In the genomic region with DNA sequence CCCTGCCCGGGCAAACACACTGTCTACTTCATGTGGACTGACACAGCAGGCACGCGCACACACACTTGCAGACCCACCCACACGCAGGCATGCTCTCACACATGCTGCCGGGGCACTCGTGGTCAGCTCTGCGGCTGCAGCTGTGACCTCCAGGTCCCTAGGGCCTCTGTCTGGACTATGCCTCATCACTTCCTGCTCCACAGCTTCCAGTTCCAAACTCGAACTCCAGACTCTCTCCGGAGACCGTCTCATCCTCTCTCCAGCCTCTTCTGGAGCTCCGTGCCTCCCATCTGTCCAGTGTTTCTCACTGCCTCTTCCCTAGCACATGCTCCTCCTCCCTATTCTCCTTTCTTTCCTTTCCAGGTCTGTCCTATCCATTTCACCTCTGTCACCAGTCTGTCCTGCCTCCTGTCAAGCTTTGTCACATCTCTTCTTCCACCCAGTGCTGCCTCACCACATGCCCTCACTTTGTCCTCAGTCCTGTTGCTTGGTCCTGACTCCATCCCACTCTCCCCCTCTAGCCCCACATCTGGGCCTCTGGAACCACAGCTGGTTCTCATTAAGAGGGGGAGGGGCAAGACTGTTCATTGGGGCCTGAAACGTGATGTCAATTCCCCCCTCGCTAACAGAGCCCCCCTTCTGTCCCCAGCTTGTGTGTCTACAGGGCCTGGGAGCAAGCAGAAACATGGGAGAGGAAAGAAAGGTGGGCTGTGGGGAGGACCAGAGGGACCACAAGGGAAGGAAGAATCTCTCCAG, we compare ENCODE assay signal across 8 mouse cellular contexts. TPM values are rescaled to one million over a fixed set of nuclear protein-coding genes. Genes with fewer than 3 reads are reported as not detected.
DNase-seq lines count a peak whose midpoint lies in the region; ATAC-seq lines count a peak whose summit lies in the region.

No protein-coding gene starts in this region.

- H3K4me3 ChIP-seq in intestine, embryonic 15.5 days (replicated peaks) = peak overlapping the region; percentile 27
- H3K4me3 ChIP-seq in liver, embryonic 16.5 days (ENCODE audit: low read depth, low read length) = no peak overlapping the region
- peak overlapping the region; percentile 14 for H3K4me3 ChIP-seq in neural tube, embryonic 13.5 days

- peak overlapping the region; percentile 58 for H3K4me2 ChIP-seq in intestine, embryonic 15.5 days (replicated peaks)
- no peak overlapping the region for H3K4me2 ChIP-seq in liver, embryonic 16.5 days (ENCODE audit: low read depth, low read length)
- peak overlapping the region; percentile 41 for H3K4me2 ChIP-seq in neural tube, embryonic 13.5 days

- H3K27me3 ChIP-seq in intestine, embryonic 15.5 days (replicated peaks) = no peaks in the 10 kb centered on the region
- no peaks in the 10 kb centered on the region for H3K27me3 ChIP-seq in liver, embryonic 16.5 days (ENCODE audit: control insufficient read depth, insufficient read depth, low read depth, low read length)
- H3K27me3 ChIP-seq in neural tube, embryonic 13.5 days = no peaks in the 10 kb centered on the region

- H3K9me3 ChIP-seq in intestine, embryonic 15.5 days = no peaks in the 10 kb centered on the region
- no peaks in the 10 kb centered on the region for H3K9me3 ChIP-seq in liver, embryonic 16.5 days (replicated peaks; ENCODE audit: control insufficient read depth, low read length)
- no peaks in the 10 kb centered on the region for H3K9me3 ChIP-seq in neural tube, embryonic 13.5 days

- peak; percentile 39 for ATAC-seq in CD4-positive, CD25-positive, alpha-beta regulatory T cell, adult 4 months
- ATAC-seq in granulocyte monocyte progenitor cell, adult 5-6 weeks (replicated peaks; ENCODE audit: poor library complexity, severe bottlenecking) = peak; percentile 70
- peak; percentile 84 for ATAC-seq in intestine, embryonic 15.5 days
- ATAC-seq in liver, embryonic 16.5 days (ENCODE audit: low read depth) = no peak; the same call in 1 of the 2 replicates
- ATAC-seq in neural tube, embryonic 13.5 days (ENCODE audit: low read depth) = peak; percentile 45

- H3K27ac ChIP-seq in intestine, embryonic 15.5 days = peak overlapping the region; percentile 95
- peak overlapping the region; percentile 25; the same call in 1 of the 2 replicates for H3K27ac ChIP-seq in liver, embryonic 16.5 days (ENCODE audit: low read length)
- H3K27ac ChIP-seq in neural tube, embryonic 13.5 days (replicated peaks) = peak overlapping the region; percentile 83

- 33% methylated on average over 13 of the region's 13 CpGs for WGBS in intestine, embryonic 15.5 days
- 24% methylated on average over 13 of the region's 13 CpGs for WGBS in liver, embryonic 16.5 days (ENCODE audit: insufficient replicate concordance)
- WGBS in neural tube, embryonic 13.5 days = 55% methylated on average over 13 of the region's 13 CpGs

- H3K36me3 ChIP-seq in intestine, embryonic 15.5 days = no peaks in the 10 kb centered on the region
- H3K36me3 ChIP-seq in liver, embryonic 16.5 days (ENCODE audit: control insufficient read depth, insufficient read depth) = no peaks in the 10 kb centered on the region
- H3K36me3 ChIP-seq in neural tube, embryonic 13.5 days = peaks cover 86% of the 10 kb centered on the region

- H3K9ac ChIP-seq in intestine, embryonic 15.5 days = peak overlapping the region; percentile 30
- no peak overlapping the region for H3K9ac ChIP-seq in liver, embryonic 16.5 days (ENCODE audit: low read depth, low read length)
- H3K9ac ChIP-seq in neural tube, embryonic 13.5 days = peak overlapping the region; percentile 51

- peaks cover 34% of the 10 kb centered on the region for H3K4me1 ChIP-seq in intestine, embryonic 15.5 days (replicated peaks)
- H3K4me1 ChIP-seq in liver, embryonic 16.5 days (ENCODE audit: control insufficient read depth, low read depth, low read length) = no peaks in the 10 kb centered on the region; the same call in 1 of the 2 replicates
- peaks cover 87% of the 10 kb centered on the region for H3K4me1 ChIP-seq in neural tube, embryonic 13.5 days (replicated peaks)

- peak; percentile 78 for DNase-seq in embryo, embryonic 10 days (ENCODE audit: low spot score)
- DNase-seq in spleen, adult 12 weeks (ENCODE audit: low spot score) = no peak
- DNase-seq in cerebellum, postnatal 10 days = no peak

RNA-seq across cellular contexts. Expression of a gene that starts 9.5 kb away (rescaled TPM):
- not detected for polyA plus RNA-seq in CD4-positive, CD25-positive, alpha-beta regulatory T cell, adult 4 months (2017; shearing (Covaris generic))
- not detected in 2 replicates for total RNA-seq in granulocyte monocyte progenitor cell, adult 5-6 weeks (2014; fragmentation: Nextera tagmentation)
- not detected in 2 replicates for total RNA-seq in granulocyte monocyte progenitor cell, adult 5-6 weeks (2017)
- polyA plus RNA-seq in intestine, embryonic 15.5 days (2015; fragmentation: Nextera tagmentation; extraction: Ambion mirVana) = 8.2 and 8.3 TPM in 2 replicates
- 0.77 and 0.91 TPM in 2 replicates for polyA plus RNA-seq in liver, embryonic 16.5 days (2015; fragmentation: Nextera tagmentation; extraction: Ambion mirVana)
- 13.5 and 14.7 TPM in 2 replicates for polyA plus RNA-seq in neural tube, embryonic 13.5 days (2015; fragmentation: Nextera tagmentation; extraction: Ambion mirVana)

RNA-seq across cellular contexts. Expression of a gene that starts 25.9 kb away (rescaled TPM):
- 100 to 1,000 TPM; 131 to 172 TPM for polyA plus RNA-seq in CD4-positive, CD25-positive, alpha-beta regulatory T cell, adult 4 months (2017; shearing (Covaris generic))
- 46.8 and 52.4 TPM in 2 replicates for total RNA-seq in granulocyte monocyte progenitor cell, adult 5-6 weeks (2014; fragmentation: Nextera tagmentation)
- 18.5 and 26.1 TPM in 2 replicates for total RNA-seq in granulocyte monocyte progenitor cell, adult 5-6 weeks (2017)
- 109 TPM in 2 replicates for polyA plus RNA-seq in intestine, embryonic 15.5 days (2015; fragmentation: Nextera tagmentation; extraction: Ambion mirVana)
- 65.0 and 73.5 TPM in 2 replicates for polyA plus RNA-seq in liver, embryonic 16.5 days (2015; fragmentation: Nextera tagmentation; extraction: Ambion mirVana)
- 48.4 and 49.2 TPM in 2 replicates for polyA plus RNA-seq in neural tube, embryonic 13.5 days (2015; fragmentation: Nextera tagmentation; extraction: Ambion mirVana)

RNA-seq across cellular contexts. Expression of a gene that starts 32.9 kb away (rescaled TPM):
- 100 to 1,000 TPM; 162 to 170 TPM for polyA plus RNA-seq in CD4-positive, CD25-positive, alpha-beta regulatory T cell, adult 4 months (2017; shearing (Covaris generic))
- total RNA-seq in granulocyte monocyte progenitor cell, adult 5-6 weeks (2014; fragmentation: Nextera tagmentation) = 133 and 143 TPM in 2 replicates
- total RNA-seq in granulocyte monocyte progenitor cell, adult 5-6 weeks (2017) = 62.2 and 81.9 TPM in 2 replicates
- 372 and 398 TPM in 2 replicates for polyA plus RNA-seq in intestine, embryonic 15.5 days (2015; fragmentation: Nextera tagmentation; extraction: Ambion mirVana)
- polyA plus RNA-seq in liver, embryonic 16.5 days (2015; fragmentation: Nextera tagmentation; extraction: Ambion mirVana) = 204 and 210 TPM in 2 replicates
- 224 and 230 TPM in 2 replicates for polyA plus RNA-seq in neural tube, embryonic 13.5 days (2015; fragmentation: Nextera tagmentation; extraction: Ambion mirVana)

RNA-seq across cellular contexts. Expression of a gene that starts 33.8 kb away (rescaled TPM):
- polyA plus RNA-seq in CD4-positive, CD25-positive, alpha-beta regulatory T cell, adult 4 months (2017; shearing (Covaris generic)) = 10 to 100 TPM in 1 of 2 experiments, 1 to 10 TPM in 1; 8.0 to 18.7 TPM
- total RNA-seq in granulocyte monocyte progenitor cell, adult 5-6 weeks (2014; fragmentation: Nextera tagmentation) = 221 and 237 TPM in 2 replicates
- total RNA-seq in granulocyte monocyte progenitor cell, adult 5-6 weeks (2017) = 207 and 251 TPM in 2 replicates
- polyA plus RNA-seq in intestine, embryonic 15.5 days (2015; fragmentation: Nextera tagmentation; extraction: Ambion mirVana) = 134 and 140 TPM in 2 replicates
- polyA plus RNA-seq in liver, embryonic 16.5 days (2015; fragmentation: Nextera tagmentation; extraction: Ambion mirVana) = 82.4 and 84.8 TPM in 2 replicates
- 121 TPM in 2 replicates for polyA plus RNA-seq in neural tube, embryonic 13.5 days (2015; fragmentation: Nextera tagmentation; extraction: Ambion mirVana)

RNA-seq across cellular contexts. Expression of a gene that starts 40.8 kb away (rescaled TPM):
- polyA plus RNA-seq in CD4-positive, CD25-positive, alpha-beta regulatory T cell, adult 4 months (2017; shearing (Covaris generic)) = 10 to 100 TPM; 19.1 to 24.8 TPM
- total RNA-seq in granulocyte monocyte progenitor cell, adult 5-6 weeks (2014; fragmentation: Nextera tagmentation) = 35.7 and 68.6 TPM in 2 replicates
- 35.7 and 40.9 TPM in 2 replicates for total RNA-seq in granulocyte monocyte progenitor cell, adult 5-6 weeks (2017)
- polyA plus RNA-seq in intestine, embryonic 15.5 days (2015; fragmentation: Nextera tagmentation; extraction: Ambion mirVana) = 32.4 and 34.4 TPM in 2 replicates
- polyA plus RNA-seq in liver, embryonic 16.5 days (2015; fragmentation: Nextera tagmentation; extraction: Ambion mirVana) = 11.0 and 11.5 TPM in 2 replicates
- 26.0 and 26.3 TPM in 2 replicates for polyA plus RNA-seq in neural tube, embryonic 13.5 days (2015; fragmentation: Nextera tagmentation; extraction: Ambion mirVana)

Comparison
In these comparisons a context has a peak if more than half of its experiments do, and no peak if none do; other contexts are left out.
1. H3K27ac ChIP-seq: peak in every context shown above with its lines; median percentile 95 in intestine, embryonic 15.5 days; 83 in neural tube, embryonic 13.5 days; 25 in liver, embryonic 16.5 days.